Mouse (Mus musculus) heart, postnatal 0 days (tissue): ENCODE results near the gene Slc5a3.

Experiments
- CTCF ChIP-seq: IDR thresholded peaks from 2 replicates; pipeline ENCODE4 v1.5.1; 2016; ENCODE audit warnings: antibody characterized with exemption, control low read depth, low read depth
- EP300 ChIP-seq: IDR thresholded peaks from 2 replicates; pipeline ENCODE4 v1.6.1; 2016; ENCODE audit warnings: antibody characterized with exemption, low read depth

GRCm38 (mm10) chr16:92058644-92059620 lies 810 bp downstream of the Slc5a3 start:
- TF ChIP-seq CTCF: no peak
- TF ChIP-seq EP300: no peak
